Mouse (Mus musculus): ENCODE results near the gene Cdc25b. TPM values are rescaled to one million over a fixed set of nuclear protein-coding genes. Genes with fewer than 3 reads are reported as not detected.

The Cdc25b gene
- polyA plus RNA-seq (2014; fragmentation: Illumina TruSeq; extraction: RNeasy Lipid Tissue Mini Kit (QIAGEN cat#74804); ENCODE audit: low read depth, low replicate concordance), result 3.6 TPM

DNA sequence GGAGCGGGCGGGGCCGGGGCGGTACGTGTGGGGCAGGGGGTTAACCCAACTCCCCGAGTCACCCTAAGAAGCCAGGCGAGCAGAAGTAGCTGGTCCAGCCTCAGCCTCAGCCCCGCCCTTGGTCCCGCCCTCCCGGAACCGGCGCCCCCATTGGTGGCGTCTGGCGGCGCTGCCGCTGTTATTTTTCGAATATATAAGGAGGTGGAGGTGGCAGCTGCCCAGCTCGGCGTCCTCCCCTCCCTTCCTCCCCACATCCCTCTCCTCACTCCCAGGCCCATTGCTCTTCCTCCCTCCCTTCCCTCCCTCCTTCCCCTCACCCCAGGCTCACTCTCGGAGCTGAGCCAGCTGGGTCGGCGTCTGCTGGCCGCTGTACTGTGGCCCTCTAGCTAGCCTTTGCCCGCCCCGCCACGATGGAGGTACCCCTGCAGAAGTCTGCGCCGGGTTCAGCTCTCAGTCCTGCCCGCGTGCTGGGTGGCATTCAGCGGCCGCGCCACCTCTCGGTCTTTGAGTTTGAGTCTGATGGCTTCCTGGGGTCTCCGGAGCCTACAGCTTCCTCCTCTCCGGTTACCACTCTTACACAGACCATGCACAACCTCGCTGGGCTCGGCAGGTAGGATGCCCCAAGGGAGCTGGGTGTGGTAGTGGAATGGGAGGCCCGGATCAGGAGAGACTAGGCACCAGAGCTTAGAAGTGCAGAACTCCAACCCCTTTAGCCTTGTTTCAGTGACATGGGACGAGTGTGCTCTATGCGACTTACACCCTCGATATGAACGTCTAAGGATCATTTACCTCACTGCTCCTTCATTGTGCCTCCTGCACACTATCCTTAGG, at the start of gene Cdc25b, which contains the start of gene Spef1:
Gene Cdc25b (plus strand): TSS at position 179 of the 831 bp plus-strand sequence.
Gene Spef1 (minus strand): TSS at position 512 of the 831 bp plus-strand sequence.

DNA sequence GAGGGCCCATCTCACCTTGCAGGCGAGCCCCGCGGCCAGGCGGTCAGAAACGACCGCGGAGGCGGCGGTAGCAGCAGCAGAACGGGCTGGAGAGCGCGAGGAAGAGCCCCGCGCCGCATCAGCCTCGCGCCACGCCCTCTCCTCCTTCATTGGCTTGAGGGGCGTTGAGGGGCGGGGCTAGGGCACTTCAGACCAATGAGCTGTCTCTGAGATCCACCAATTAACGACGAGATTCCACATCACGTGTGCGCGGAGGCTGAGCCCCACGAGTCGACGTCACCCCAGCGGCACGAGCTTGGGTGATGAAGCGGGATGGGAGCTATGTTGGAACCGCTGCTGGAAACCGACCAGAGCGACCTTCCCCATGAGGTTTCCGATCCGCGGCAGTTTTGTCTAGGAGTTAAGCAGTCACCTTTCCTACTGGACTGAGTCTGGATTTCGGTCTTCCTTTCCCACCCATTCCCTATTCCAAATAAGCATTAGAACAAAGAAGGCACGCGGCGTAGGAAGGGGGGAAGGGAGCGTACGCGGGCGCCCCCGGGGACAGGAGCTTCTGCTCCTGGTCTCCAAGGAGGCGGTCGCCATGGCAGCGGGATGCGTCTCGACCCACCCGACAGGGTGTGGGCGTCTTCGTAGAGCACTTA, 26.7 kb upstream of the Cdc25b start, which contains the start of gene 1700037H04Rik:
Gene 1700037H04Rik (minus strand): TSS at position 144 of the 644 bp plus-strand sequence.

DNA sequence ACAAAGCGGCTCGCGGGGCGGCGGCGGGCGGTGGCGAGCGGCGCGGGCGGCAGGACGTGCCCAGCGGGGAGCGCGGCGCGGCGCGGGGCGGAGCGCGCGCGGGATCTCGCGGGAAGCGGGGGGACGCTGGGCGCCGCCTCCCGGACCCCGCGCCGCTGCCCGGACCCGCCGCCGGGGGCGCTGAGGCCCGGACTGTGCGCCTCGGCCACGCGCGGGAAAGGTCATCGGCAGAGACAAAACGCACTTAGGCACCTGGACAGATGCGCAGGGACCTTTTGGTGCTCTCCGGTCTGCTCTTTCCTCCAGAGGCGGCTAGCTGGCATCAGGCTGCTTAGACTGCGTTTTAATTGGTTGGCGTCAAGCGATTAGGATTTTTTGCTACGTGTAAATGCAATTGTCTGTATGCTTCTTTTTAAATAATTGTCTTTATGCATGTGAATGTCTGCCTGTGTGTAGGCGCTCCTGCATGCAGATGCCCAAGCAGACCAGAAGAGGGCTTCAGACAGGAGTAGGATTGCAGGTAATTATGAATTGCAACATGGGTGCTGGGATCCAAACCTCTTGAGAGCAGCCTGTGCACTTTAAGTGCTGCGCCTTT, 6.7 kb upstream of the Cdc25b start, which contains the start of gene Cenpb:
Gene Cenpb (minus strand): TSS at position 78 of the 598 bp plus-strand sequence.

DNA sequence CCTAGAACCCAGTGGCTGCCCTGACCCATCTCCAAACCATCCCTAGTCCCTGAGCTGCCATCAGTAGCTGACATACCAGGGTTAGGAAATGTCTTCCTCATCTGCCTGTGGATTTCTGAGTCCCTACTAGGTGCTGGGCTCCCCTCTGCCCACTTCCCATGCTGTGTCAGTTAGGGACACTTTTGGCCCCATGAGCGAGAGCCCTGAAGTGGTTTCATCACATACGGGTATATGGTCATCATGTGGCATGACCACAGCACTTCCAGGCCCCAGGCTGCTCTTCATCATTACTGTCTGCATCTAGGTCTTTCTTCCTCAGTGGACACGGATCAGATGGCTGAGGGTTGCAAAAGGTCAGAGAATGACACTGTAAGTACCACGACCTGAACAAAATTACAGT, 20.0 kb downstream of the Cdc25b start, which contains the start of gene Ap5s1:
Gene Ap5s1 (plus strand): TSS at position 301 of the 400 bp plus-strand sequence.

DNA sequence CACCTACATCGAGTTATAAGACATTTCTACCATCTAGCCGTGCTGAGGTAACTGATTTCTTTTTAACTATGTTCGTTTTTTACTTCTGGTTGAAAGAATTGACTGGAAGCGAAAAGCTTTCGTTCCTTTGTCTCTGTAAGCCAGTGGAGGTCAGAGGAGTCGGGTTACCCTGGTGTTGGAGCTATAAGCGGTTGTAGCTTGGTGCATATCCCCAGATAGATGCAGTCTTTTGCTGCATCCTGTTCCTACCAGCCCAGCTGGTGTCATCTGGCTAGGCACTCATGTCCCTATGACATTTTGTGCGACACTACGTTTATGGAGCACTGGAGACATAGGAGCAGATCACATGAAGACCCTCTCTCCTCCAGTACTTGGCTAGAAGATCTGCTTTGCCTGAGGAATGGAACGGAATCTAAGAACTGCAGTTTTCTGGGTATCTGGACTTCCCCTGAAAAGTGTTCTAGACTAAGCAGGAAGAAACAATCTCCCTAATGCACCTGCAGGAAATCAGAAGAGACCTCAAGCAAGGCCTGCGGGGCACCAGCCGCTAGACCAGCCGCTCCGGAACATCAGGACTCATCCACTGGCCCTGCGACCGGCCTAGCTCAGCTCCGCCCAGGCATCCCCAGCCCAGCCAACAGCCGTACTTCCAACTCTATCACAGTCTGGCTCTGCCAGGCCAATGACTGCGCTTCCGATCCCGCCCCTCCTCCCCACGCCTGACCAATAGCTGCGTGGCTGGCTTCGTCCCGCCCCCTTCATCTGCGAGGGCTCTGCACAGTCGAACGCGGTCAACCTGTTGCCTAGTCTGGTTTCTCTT, 46.8 kb downstream of the Cdc25b start, which contains the start of gene Mavs:
Gene Mavs (plus strand): TSS at position 757 of the 820 bp plus-strand sequence.

Other genes with a start within 250 kb of the Cdc25b start
- gene Gfra4, start 143.9 kb upstream of the Cdc25b start, polyA plus RNA-seq (2014; fragmentation: Illumina TruSeq; extraction: RNeasy Lipid Tissue Mini Kit (QIAGEN cat#74804); ENCODE audit: low read depth, low replicate concordance), result 11.4 TPM
- gene Adam33, start 123.1 kb upstream of the Cdc25b start, polyA plus RNA-seq (2014; fragmentation: Illumina TruSeq; extraction: RNeasy Lipid Tissue Mini Kit (QIAGEN cat#74804); ENCODE audit: low read depth, low replicate concordance), result 3.7 TPM
- 1.8 TPM for gene Siglec1, start 100.2 kb upstream of the Cdc25b start, polyA plus RNA-seq (2014; fragmentation: Illumina TruSeq; extraction: RNeasy Lipid Tissue Mini Kit (QIAGEN cat#74804); ENCODE audit: low read depth, low replicate concordance)
- 21.7 TPM for gene Hspa12b, start 59.7 kb upstream of the Cdc25b start, polyA plus RNA-seq (2014; fragmentation: Illumina TruSeq; extraction: RNeasy Lipid Tissue Mini Kit (QIAGEN cat#74804); ENCODE audit: low read depth, low replicate concordance)
- not detected for gene Gm11037, start 53.5 kb upstream of the Cdc25b start, polyA plus RNA-seq (2014; fragmentation: Illumina TruSeq; extraction: RNeasy Lipid Tissue Mini Kit (QIAGEN cat#74804); ENCODE audit: low read depth, low replicate concordance)
- gene 1700037H04Rik, start 26.9 kb upstream of the Cdc25b start, polyA plus RNA-seq (2014; fragmentation: Illumina TruSeq; extraction: RNeasy Lipid Tissue Mini Kit (QIAGEN cat#74804); ENCODE audit: low read depth, low replicate concordance), result 10.3 TPM
- gene Cenpb, start 6.9 kb upstream of the Cdc25b start, polyA plus RNA-seq (2014; fragmentation: Illumina TruSeq; extraction: RNeasy Lipid Tissue Mini Kit (QIAGEN cat#74804); ENCODE audit: low read depth, low replicate concordance), result 83.1 TPM
- gene Spef1, start 333 bp downstream of the Cdc25b start, polyA plus RNA-seq (2014; fragmentation: Illumina TruSeq; extraction: RNeasy Lipid Tissue Mini Kit (QIAGEN cat#74804); ENCODE audit: low read depth, low replicate concordance), result 5.3 TPM
- 41.9 TPM for gene Ap5s1, start 20.1 kb downstream of the Cdc25b start, polyA plus RNA-seq (2014; fragmentation: Illumina TruSeq; extraction: RNeasy Lipid Tissue Mini Kit (QIAGEN cat#74804); ENCODE audit: low read depth, low replicate concordance)
- 56.9 TPM for gene Mavs, start 47.1 kb downstream of the Cdc25b start, polyA plus RNA-seq (2014; fragmentation: Illumina TruSeq; extraction: RNeasy Lipid Tissue Mini Kit (QIAGEN cat#74804); ENCODE audit: low read depth, low replicate concordance)
- gene Pank2, start 75.5 kb downstream of the Cdc25b start, polyA plus RNA-seq (2014; fragmentation: Illumina TruSeq; extraction: RNeasy Lipid Tissue Mini Kit (QIAGEN cat#74804); ENCODE audit: low read depth, low replicate concordance), result 21.8 TPM
- gene Rnf24, start 165.9 kb downstream of the Cdc25b start, polyA plus RNA-seq (2014; fragmentation: Illumina TruSeq; extraction: RNeasy Lipid Tissue Mini Kit (QIAGEN cat#74804); ENCODE audit: low read depth, low replicate concordance), result 2.8 TPM